Mouse (Mus musculus) embryonic facial prominence, embryonic 10.5 days (tissue): ENCODE results near the gene Tmem242. TPM values are rescaled to one million over a fixed set of nuclear protein-coding genes. Genes with fewer than 3 reads are reported as not detected.
"Not testable (repeated sequence)": the region's sequence is repeated elsewhere in the genome, so short reads cannot be mapped to it uniquely, and the experiment has no call there.

Experiments
- DNase-seq: peaks from one replicate; pipeline ENCODE4 v3.0.0-alpha.2; 2017; ENCODE audit warnings: low spot score
- H3K27ac ChIP-seq: fragments of 300-500 bp; sonication (generic); replicated peaks from 2 replicates; pipeline ENCODE4 v1.5.1; 2016; ENCODE audit warnings: mild to moderate bottlenecking
- H3K27me3 ChIP-seq: fragments of 300-500 bp; sonication (generic); replicated peaks from 2 replicates; pipeline ENCODE4 v1.6.1; 2016; ENCODE audit warnings: low read depth, mild to moderate bottlenecking; ENCODE audit not compliant: poor library complexity, severe bottlenecking
- H3K36me3 ChIP-seq: fragments of 300-500 bp; sonication (generic); replicated peaks from 2 replicates; pipeline ENCODE4 v1.6.1; 2016; ENCODE audit warnings: mild to moderate bottlenecking, moderate library complexity
- H3K4me1 ChIP-seq: fragments of 300-500 bp; sonication (generic); 2 replicates; pipeline ENCODE4 v1.6.1; 2016
- H3K4me3 ChIP-seq: fragments of 300-500 bp; sonication (generic); 2 replicates; pipeline ENCODE4 v1.5.1; 2016; ENCODE audit warnings: mild to moderate bottlenecking, moderate library complexity
- H3K9me3 ChIP-seq: fragments of 300-500 bp; sonication (generic); 2 replicates; pipeline ENCODE4 v1.6.1; 2016; ENCODE audit warnings: mild to moderate bottlenecking
- WGBS: fragments of 180-500 bp; shearing (Covaris S2); methylation state at CpG from one replicate; pipeline ENCODE4 v1.1.7; 2016; 5-methylcytosine and 5-hydroxymethylcytosine counted together
- polyA plus RNA-seq: library from polyadenylated mRNA; unstranded; fragments of >200 nt; fragmentation: Nextera tagmentation; extraction: Ambion mirVana; gene quantifications from 2 replicates; pipeline ENCODE4 v1.2.1, GENCODE M21; 2016

Gene Tmem242
- 135 and 137 TPM in 2 replicates for polyA plus RNA-seq

DNA sequence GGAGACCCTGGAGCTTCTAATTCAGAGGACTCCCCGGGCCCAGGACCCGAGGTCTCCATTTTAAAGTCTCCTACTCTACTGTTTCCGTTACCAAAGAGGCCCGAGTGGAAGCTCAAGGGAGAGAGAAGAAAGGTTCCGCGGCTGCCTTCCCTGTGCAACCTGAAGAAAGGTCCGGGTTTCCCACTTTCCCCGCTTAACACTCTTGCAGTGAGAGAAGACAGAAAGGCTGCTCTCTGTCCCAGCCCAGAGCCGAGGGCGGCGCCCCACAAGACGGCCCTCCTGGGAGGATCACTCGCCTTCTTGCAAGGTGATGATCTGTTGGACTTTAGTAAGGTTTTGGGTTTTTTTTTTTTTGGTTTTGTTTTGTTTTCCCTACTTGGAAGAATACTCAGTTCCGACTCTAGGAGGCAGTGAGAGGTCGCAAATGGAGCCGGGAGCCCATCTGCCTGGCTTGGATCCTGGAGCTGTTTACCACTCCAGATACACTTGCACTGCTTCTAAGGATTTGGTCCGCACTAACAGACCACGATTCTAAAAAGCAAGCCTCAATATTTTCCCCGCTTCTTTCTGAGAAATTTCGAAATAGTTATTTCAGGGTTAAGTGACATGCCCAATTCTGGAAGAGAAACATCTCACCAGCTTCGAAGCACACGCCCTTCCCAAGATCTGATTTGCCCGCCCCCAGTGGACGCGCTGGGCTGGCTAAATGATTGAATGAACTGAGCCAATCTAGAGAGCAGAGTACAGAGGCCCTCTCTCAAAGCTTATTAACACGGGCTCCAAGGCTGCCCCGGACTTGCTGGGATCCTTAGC is at the start of gene Tmem242:
Gene Tmem242 (minus strand): TSS at position 101 of the 813 bp plus-strand sequence.
- peaks cover 15% of the 10 kb centered on the region for H3K4me1 ChIP-seq
- no peaks in the 10 kb centered on the region for H3K9me3 ChIP-seq
- under 1% methylated on average over 27 of the region's 27 CpGs for WGBS
- peaks cover 8% of the 10 kb centered on the region; the same call in 1 of the 2 replicates for H3K36me3 ChIP-seq
- H3K27ac ChIP-seq: peak within 1 kb of the TSS; percentile 91
- peak within 1 kb of the TSS; percentile 80 for H3K4me3 ChIP-seq
- peak; percentile 88 for DNase-seq
- no peaks in the 10 kb centered on the region for H3K27me3 ChIP-seq

DNA sequence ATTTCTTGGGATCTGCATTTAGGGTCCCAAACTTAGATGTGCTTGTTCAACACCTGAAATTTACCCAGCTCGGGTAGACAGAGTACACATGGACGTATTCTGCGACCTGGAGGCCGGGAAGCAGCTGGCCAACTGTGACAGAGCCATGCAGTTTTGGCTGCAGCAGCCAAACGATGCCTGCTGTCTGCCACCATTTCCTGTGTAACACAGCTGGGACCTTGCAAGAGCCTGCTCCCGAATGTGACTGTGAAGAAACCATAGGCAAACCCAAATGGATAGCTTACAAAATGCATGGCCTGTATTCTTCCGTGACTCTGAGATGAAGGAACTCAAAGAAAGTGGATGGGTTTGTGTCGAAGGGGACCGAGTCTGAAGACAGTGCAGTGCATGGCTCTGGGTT is 48.1 kb upstream of the Tmem242 start:
- H3K9me3 ChIP-seq: no peaks in the 10 kb centered on the region
- WGBS: 68% methylated on average over 9 of the region's 9 CpGs
- no peak overlapping the region for H3K4me3 ChIP-seq
- H3K4me1 ChIP-seq: peaks cover 17% of the 10 kb centered on the region
- no peak overlapping the region for H3K27ac ChIP-seq
- peaks cover 16% of the 10 kb centered on the region for H3K27me3 ChIP-seq
- DNase-seq: no peak
- H3K36me3 ChIP-seq: no peaks in the 10 kb centered on the region

DNA sequence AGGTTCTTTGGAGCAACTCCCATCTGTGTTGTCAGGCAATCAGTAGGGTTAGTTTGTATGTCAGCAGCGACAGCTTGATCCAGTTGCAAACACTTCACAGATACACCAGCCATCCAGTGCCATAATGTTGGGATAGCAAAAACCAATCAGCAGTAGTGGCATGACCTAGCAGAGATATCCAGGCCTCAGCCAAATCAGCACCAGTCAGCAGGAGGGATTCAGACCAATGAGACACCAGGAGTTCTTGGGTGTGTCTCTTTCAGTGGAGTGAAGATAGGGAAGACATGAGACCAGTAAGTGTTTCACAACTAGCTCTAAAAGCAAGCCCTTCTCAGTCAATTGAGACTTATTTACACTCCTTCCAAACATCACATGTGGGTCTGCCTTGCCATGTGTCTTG is 44.6 kb upstream of the Tmem242 start:
- Histone ChIP-seq H3K9me3 (no peaks in the 10 kb centered on the region), H3K27ac (no peak overlapping the region), H3K4me1 (no peaks in the 10 kb centered on the region), H3K4me3 (no peak overlapping the region), H3K36me3 (no peaks in the 10 kb centered on the region), H3K27me3 (0 out of 2 replicates have a peak, but pooled peaks cover 5% of the 10 kb centered on the region)
- 86% methylated on average over 1 of the region's 1 CpGs for WGBS
- no peak for DNase-seq

DNA sequence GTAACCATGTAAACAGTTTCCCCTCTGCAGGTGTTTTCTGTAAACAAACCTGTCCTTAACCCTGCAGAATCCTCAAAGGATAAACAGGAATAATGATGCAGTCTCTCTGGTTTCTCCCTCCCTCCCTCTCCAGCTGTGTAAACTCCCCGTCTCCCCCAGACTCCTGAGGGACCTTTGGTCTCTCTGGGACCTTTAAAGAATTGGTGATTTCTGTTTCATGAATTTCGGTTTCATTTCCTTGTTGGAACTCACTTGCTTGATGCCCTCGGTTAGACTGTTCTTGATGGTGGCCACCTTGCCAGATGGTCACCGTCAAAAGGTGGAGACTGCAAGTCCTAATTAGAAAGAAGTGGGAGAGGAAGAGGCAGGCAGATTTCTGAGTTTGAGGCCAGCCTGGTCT is 43.4 kb upstream of the Tmem242 start:
- DNase-seq: no peak
- WGBS: 65% methylated on average over 4 of the region's 4 CpGs
- no peak overlapping the region for H3K4me3 ChIP-seq

DNA sequence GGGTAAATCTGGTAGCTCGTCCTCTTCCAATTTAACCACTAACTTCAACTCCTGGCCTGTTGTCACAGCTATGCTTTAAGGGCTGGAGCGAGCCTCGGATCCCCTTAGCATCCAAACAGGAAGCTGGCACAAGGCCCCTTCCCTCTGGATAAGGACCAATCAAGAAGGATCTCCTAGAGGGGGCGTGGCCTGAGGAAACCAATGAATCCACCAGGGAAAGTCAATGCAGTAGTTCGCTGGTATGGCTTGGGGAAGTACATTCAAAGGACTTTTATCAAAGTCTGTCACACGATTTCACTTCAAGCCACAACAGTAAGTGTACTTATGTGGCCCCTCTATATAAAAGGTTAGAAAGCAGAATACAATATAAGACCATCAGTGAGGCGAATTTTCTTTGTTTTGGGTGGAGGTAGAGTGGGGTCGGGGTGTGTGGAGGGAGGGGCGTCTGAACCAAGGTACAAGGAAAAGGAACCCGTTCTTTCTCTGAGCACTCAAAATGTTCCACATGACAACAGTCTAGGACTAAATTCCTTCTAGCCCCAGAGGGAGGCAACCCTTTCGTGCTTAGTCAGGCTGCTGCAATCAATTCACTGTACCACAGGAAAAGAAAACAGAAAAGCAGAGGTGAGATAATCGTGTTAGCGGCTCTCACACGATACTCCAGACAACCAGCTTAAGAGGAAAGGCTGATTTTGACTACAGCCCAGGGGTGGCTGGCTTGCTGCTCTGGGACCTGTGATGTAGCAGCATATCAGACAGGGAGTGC is 36.1 kb upstream of the Tmem242 start:
- no peak overlapping the region for H3K27ac ChIP-seq
- H3K36me3 ChIP-seq: no peaks in the 10 kb centered on the region
- no peaks in the 10 kb centered on the region for H3K4me1 ChIP-seq
- DNase-seq: peak; percentile 27
- H3K4me3 ChIP-seq: no peak overlapping the region
- H3K27me3 ChIP-seq: no peaks in the 10 kb centered on the region
- WGBS: 64% methylated on average over 14 of the region's 14 CpGs
- no peaks in the 10 kb centered on the region for H3K9me3 ChIP-seq

More for the DNA sequence above, 43.4 kb upstream of the Tmem242 start:
- H3K27ac ChIP-seq: no peak overlapping the region
- no peaks in the 10 kb centered on the region for H3K4me1 ChIP-seq
- H3K27me3 ChIP-seq: 0 out of 2 replicates have a peak, but pooled peaks cover 5% of the 10 kb centered on the region
- H3K36me3 ChIP-seq: no peaks in the 10 kb centered on the region
- no peaks in the 10 kb centered on the region for H3K9me3 ChIP-seq

DNA sequence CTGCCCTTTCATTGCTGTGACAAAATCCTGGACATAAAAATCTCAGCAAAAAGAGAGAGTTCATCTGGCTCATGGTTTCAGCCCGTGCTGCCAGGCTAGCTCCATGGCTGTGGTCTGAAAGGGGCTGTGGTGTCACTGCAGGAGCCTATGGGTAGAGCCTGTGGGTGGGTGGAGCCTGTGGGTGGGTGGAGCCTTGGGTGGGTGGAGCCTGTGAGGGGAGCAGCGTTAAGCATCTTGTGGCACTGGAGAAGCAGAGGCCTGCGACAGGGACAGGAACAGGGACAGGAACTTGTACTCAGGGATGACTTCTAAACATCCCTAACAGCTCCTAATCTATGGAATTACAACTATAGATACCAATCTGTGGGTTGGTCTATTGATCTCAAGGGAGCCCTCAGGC is 32.2 kb upstream of the Tmem242 start:
- H3K36me3 ChIP-seq: no peaks in the 10 kb centered on the region
- no peaks in the 10 kb centered on the region for H3K9me3 ChIP-seq
- H3K27ac ChIP-seq: no peak overlapping the region
- no peaks in the 10 kb centered on the region for H3K4me1 ChIP-seq
- WGBS: 55% methylated on average over 3 of the region's 3 CpGs
- DNase-seq: no peak
- no peaks in the 10 kb centered on the region for H3K27me3 ChIP-seq
- H3K4me3 ChIP-seq: no peak overlapping the region

DNA sequence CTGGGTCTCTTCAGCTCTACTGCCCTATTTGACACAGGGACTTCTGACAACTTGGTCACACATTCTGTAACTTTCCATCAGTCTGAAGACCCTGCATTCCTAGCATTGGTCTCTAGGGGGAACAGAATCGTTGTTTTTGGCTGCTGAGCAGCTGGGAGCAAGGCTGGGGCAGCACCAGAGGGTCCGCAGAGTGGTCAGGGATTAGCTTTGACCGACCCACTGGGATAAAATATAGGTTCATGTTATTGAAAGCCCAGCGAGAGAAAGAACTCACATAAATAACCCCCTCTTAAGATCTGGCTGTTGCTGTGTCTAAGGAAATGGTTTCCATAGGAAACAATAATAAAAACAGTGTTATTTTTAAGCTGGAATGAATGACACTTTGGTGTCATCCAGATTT is 27.1 kb upstream of the Tmem242 start:
- Histone ChIP-seq H3K9me3 (no peaks in the 10 kb centered on the region), H3K27ac (no peak overlapping the region), H3K4me1 (no peaks in the 10 kb centered on the region), H3K27me3 (no peaks in the 10 kb centered on the region), H3K4me3 (no peak overlapping the region), H3K36me3 (no peaks in the 10 kb centered on the region)
- no peak for DNase-seq
- 54% methylated on average over 4 of the region's 4 CpGs for WGBS

DNA sequence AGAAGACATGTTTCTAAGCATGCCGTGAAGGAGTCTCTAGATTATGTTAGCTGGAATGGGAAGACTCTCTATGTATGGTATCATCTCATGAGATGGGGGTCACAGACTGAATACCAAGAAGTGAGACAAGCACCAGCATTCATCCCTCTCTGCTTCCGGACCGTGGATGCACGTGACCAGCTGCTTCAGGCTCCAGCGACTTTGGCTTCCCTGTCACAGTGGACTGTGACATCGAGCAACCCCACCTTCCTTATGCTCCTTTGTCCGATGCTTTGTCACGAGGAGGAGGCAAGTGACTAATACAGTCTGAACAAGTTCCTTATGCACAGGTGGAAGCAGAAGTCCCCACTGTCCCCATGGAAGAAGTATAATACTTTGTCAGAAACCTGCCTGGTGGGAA is 26.7 kb upstream of the Tmem242 start:
- Histone ChIP-seq H3K36me3 (no peaks in the 10 kb centered on the region), H3K4me1 (no peaks in the 10 kb centered on the region), H3K4me3 (no peak overlapping the region), H3K27me3 (no peaks in the 10 kb centered on the region), H3K9me3 (no peaks in the 10 kb centered on the region), H3K27ac (no peak overlapping the region)
- WGBS: 85% methylated on average over 8 of the region's 8 CpGs
- no peak for DNase-seq

DNA sequence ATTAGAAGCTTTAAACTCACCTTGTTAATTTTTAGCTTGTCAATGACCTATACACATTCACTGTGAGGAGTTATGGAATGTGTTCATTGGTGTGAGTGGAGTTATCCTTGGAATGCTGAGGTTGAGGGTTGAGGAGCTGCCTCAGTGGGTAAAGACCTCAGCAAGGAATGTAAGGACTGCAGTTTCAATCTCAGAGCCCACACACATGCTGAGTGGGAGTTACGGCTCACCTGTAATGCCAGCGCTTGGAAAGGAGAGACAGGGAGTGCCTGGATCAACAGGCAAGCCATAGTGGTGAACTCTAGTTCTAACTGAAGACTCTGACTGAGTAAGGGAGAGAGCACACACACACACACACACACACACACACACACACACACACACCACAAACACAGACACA is 23.9 kb upstream of the Tmem242 start:
- no peaks in the 10 kb centered on the region for H3K36me3 ChIP-seq
- DNase-seq: no peak
- no peaks in the 10 kb centered on the region for H3K9me3 ChIP-seq
- no peak overlapping the region for H3K27ac ChIP-seq
- H3K4me3 ChIP-seq: no peak overlapping the region
- H3K27me3 ChIP-seq: no peaks in the 10 kb centered on the region
- WGBS: 92% methylated on average over 2 of the region's 2 CpGs
- H3K4me1 ChIP-seq: no peaks in the 10 kb centered on the region

DNA sequence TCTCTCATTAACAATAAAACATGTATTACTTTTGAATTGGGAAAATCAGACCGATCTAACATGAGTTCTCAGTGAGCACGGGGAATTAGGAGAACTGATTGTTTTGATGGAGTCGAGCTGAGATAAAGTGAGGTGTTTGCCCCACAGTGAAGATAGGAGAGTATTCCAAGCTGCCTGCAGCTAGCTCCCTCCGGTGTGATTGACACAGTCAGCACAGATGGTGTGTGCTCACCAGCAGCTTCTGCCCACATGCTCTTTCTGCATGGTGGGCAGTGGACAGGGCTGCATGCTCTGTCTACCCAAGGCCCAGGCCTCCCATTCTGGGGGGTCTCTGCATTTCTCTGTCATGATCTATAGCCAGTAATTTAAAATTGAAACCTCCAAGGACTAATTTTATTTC is 13.6 kb upstream of the Tmem242 start:
- 81% methylated on average over 4 of the region's 4 CpGs for WGBS
- Histone ChIP-seq H3K4me3 (no peak overlapping the region), H3K4me1 (no peaks in the 10 kb centered on the region), H3K27ac (no peak overlapping the region), H3K27me3 (peaks cover under 1% of the 10 kb centered on the region), H3K9me3 (no peaks in the 10 kb centered on the region), H3K36me3 (no peaks in the 10 kb centered on the region)
- no peak for DNase-seq

DNA sequence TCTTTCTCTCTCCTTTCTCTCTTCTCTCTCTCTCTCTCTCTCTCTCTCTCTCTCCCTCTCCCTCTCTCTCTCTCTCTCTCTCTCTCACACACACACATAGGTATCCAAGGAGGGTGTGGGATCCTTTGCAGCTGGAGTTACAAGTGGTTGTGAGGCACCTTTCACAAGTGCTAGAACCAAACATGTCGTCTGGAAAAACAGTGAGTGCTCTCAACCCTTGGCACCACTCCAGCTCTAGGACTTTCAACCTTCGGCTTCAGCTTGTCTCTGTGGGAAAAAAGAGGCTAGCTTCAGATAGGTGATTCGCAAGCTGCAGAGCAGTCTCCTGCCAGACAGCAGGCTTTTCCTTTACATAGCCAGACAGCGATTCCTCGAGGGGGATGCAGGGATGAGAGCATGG is 3.7 kb upstream of the Tmem242 start:
- H3K4me3 ChIP-seq: no peak overlapping the region
- no peaks in the 10 kb centered on the region for H3K9me3 ChIP-seq
- H3K27me3 ChIP-seq: 0 out of 2 replicates have a peak, but pooled peaks cover 3% of the 10 kb centered on the region
- no peak overlapping the region for H3K27ac ChIP-seq
- DNase-seq: no peak
- WGBS: 73% methylated on average over 5 of the region's 5 CpGs
- H3K36me3 ChIP-seq: no peaks in the 10 kb centered on the region
- H3K4me1 ChIP-seq: peaks cover 13% of the 10 kb centered on the region

DNA sequence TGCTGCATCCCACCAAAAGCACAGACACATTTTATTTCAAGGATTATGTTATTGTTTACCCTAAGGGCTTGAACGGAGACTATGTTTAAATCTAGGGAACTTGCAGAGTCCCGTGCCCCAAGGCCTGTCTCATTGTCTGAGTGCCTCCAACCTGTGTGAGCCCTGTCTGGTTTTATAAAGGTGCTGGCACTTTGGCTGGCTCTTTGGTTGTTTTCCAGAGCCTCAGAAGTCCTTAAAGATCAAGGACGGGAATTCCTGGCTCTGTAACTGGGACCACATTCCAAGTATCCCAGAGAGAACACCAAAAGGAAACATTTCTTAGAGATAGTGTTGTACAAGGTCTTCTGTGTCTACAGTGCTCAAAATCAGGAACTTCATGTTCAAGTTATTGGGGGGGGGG is 3.2 kb upstream of the Tmem242 start:
- H3K36me3 ChIP-seq: 0 out of 2 replicates have a peak, but pooled peaks cover under 1% of the 10 kb centered on the region
- H3K9me3 ChIP-seq: no peaks in the 10 kb centered on the region
- H3K27me3 ChIP-seq: no peaks in the 10 kb centered on the region
- H3K27ac ChIP-seq: no peak overlapping the region
- 72% methylated on average over 3 of the region's 3 CpGs for WGBS
- H3K4me1 ChIP-seq: peaks cover 15% of the 10 kb centered on the region
- no peak for DNase-seq
- no peak overlapping the region for H3K4me3 ChIP-seq

DNA sequence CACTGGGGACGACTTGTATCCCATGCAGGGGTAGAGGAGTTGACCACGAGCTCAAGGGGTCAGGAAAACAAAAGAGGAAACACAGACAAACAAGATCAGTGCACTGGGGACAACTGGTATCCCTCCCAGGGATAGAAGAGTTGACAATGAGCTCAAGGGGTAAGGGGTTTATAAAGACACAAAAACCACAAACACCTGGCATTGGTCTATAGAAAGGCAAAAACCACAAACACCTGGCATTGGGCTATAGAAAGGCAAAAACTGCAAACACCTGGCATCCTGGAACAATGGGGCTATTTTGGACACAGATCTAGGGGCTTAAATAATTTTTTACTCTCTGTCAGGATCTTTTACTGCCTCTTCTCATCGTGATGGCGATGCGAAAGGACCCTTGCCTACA is 2.3 kb upstream of the Tmem242 start:
- not testable (repeated sequence) for DNase-seq, H3K27me3 ChIP-seq, H3K27ac ChIP-seq, H3K9me3 ChIP-seq, H3K36me3 ChIP-seq, H3K4me3 ChIP-seq
- H3K4me1 ChIP-seq: peaks cover 15% of the 10 kb centered on the region
- WGBS: 77% methylated on average over 5 of the region's 5 CpGs
